Mouse (Mus musculus) neural tube, embryonic 10.5 days (tissue): ENCODE results near the gene Gm49450.

Experiments used
- DNase-seq: peaks from one replicate; pipeline ENCODE4 v3.0.0-alpha.2; 2017; ENCODE audit warnings: low spot score; ENCODE audit errors: extremely low spot score

Gm49450 gene

GRCm38 (mm10) chr15:98953401-98954356 is at the start of gene Gm49450, which contains the start of gene Tuba1a:
Gm49450 (minus strand) TSS chr15:98953551.
Tuba1a (minus strand) TSS chr15:98953703.
- DNase-seq, result peak; percentile 98

- no peak for DNase-seq
These were observed 48.1 kb upstream of the Gm49450 start for GRCm38 (mm10) chr15:99001451-99001931.

- no peak for DNase-seq
These were observed 47.4 kb upstream of the Gm49450 start for GRCm38 (mm10) chr15:99000535-99001283.

- no peak for DNase-seq
These were observed 45.4 kb upstream of the Gm49450 start for GRCm38 (mm10) chr15:98998775-98999157.

DNA sequence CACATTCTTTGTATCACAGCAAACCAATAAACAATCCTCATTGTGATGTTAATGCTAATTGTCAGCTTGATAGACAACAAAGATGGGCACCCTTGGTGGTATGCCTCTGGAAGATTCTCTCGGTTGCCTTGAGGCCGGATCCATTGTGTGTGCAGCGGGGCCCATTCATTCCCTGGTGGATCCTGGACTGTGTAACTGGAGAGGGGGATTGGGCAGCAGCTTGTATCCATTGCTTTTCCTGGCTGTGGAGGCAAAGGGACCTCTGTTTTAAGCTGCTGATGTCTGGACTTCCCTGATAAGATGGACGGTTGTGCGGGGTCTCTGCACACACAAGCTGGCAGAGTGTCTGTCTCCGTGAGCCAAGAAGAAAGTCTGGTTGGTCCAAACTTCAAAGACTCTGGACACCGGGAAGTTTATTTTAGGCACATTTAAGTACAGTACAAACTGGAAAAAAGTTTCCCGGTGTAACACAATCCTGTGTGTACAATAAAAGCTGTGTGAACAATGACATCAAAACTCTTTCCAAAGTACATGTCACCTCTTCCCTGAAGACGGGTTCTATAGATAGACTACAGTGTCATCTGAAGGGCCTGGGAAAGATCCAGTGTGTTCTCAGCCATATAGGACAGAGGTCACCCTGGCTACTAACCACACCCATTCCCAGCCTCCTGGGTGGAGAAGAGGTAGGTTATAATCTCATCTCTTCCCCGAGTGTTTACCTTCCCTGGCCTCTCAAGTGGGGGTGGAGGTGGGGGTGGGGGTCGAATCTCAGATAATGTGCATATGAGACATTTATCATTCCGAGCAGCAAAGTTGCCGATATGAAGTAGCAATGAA is 44.8 kb upstream of the Gm49450 start:
- no peak for DNase-seq

DNA sequence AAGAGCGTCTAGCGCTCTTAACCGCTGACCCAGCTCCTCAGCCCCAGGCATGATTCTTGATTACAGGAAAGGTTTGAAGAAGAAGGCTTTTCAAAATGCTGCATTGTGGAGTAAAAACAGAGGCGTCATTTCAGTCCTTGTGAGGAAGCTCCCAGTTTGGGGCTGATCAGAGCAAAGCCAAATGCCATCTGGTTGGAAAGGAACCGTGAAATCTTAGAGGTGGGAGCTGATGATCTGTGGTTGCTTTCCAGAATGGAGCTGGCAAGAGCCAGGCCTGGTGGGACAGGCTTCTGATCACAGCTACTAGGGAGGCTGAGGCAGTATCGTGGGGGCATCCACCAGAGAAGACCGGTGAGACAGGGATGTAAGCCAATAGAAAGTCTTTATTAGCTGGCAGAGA is 43.5 kb upstream of the Gm49450 start:
- DNase-seq, result no peak

GRCm38 (mm10) chr15:98994957-98995520 is 41.7 kb upstream of the Gm49450 start:
- no peak for DNase-seq

DNA sequence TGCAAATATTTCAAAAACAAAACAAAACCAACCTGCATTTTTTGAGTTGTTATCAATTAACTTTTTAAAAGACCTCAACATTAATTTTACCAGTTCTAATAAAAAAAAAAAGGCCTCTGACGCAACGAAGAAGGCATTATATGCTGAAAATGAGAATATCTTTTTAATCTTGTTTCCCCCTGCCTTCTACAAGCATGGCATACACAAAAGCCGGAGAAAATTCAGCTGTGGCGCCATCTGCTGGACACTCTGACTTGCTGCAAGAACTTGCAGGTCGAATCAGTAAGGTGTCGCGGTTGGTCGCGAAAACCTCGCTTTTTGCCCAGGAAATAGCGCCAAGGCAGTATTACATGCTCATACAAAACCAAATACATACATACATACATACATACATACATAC is 40.5 kb upstream of the Gm49450 start:
- DNase-seq, result peak; percentile 92

DNA sequence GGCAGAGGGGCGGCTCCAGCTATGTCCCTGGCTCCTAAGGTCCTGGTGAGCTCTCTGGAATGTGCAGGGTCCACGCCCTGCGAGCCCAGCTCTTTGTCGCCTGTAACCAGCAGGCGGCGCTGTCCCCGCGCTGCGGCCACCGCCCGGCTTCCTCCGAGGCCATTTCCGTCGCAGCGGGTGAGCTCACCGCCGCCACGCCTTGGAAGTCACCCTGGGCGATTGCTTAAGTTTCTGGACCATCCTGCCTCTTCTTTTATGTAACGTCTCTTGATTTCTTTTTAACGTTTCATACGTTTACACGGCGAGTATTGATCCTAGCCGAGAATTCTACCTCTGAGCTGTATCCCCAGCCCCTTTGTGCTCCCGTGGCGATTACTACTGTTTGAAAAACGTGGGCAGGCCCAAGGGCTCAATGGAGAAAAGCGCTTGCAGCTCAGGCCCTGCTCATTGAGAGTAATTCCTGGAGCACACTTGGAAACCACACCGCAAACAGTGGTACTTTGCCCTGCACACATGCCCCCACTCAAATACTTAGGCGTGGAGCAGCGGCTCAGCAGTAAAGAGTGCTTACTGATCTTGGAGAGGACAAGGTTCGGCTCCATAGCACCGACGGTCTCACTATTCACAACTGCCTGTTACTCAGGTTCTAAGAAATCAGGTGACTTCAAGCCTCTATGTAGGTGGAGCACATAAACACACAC is 39.9 kb upstream of the Gm49450 start:
- peak; percentile 96 for DNase-seq

- peak; percentile 33 for DNase-seq
These were observed 38.9 kb upstream of the Gm49450 start for GRCm38 (mm10) chr15:98992086-98992912.

DNA sequence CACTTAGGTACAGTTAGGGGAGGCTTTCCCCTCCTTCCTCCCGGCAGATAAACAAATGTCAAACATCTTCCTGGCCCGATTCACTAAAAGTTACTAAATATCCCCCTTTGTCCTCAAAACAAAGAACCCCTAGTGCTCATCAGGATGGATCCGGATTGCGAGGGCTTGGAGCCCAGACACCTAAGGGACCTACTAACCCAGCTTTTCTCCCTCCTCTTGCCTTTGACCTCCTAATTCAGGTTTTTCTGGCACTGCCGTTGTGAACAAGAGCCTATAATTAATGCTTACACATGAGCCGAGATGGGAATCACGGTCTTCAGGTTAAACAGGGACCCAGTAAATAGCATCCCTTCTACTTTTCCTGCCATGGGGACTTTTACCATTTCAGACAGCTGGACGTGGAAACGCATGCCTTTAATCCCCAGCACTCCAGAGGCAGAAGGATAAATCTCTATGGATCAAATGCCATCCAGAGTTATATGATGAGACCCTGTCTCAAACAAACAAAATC is 38.2 kb upstream of the Gm49450 start:
- no peak for DNase-seq

DNA sequence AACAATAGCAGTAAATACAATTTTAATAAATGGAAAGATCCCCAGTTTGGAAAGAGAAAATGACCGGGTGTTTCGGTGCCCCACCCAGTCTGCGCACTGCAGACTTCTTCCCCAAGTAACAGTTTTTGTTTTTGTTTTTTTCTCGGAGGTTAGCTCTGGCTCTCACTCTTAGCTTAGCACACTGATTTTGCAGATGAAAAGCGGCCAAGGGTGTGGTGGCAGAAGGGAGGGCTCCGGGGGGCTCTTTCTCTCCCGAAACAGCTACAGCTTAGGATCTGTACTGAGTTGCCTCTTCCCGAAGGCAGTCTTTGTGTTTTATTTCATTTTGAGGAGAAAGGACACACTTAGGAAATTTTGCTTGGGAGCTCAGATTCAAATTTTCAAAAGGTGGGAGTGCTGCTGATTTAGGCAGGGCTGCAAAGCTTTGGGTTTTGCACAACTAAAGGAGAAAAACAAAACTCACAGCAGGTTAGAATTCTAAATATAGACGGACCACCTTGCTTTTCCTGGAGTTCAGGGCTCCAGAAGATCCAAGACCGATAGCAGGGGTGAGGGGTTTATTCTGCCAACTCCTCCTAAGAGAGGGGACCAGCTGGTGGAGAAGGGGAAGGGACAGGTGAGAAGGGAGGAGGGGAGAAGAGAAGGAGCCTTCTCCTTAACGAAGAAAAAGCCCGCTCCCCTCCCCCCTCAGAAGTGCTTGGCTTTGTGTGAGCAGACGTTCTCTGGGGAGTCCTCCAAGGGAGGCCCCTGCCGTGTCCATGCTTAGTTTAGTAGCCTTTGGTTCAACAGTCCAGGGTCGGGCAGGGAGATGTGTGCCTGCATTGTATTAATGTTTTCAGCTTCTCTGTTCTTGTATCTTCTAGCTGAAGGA is 37.6 kb upstream of the Gm49450 start:
- peak; percentile 49 for DNase-seq

DNA sequence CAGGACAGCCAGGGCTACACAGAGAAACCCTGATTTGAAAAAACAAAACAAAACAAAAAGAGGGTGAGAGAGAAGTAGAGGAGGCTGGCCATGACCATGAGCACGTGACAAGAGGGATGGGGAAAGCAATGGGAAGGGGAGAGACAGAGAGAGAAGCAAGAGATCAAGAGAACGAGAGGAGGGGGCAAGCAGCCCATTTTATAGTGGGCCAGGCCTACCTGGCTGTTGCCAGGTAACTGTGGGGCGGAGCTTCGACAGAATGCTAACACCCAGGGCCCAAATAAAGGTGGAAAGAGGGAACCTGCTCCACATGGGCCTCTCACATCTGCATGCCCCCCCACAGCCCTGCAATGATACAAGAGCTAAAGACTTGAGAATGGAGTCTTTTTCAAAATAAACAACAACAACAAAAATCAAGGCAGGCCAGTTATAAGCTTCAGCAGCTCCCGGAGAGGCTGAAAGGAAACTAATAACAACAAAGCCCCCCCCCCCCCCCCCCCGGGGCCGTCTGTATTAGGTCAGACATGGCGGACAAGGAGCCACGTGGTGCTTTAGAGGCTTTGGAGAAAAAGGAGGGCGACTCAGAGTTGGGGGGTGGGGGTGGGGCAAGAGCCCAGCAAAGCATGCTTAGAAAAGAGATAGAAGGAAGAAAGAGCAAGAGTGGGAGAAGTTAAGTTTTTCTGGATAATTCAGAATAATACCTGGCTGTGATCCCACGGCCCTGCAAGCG is 36.5 kb upstream of the Gm49450 start:
- no peak for DNase-seq

GRCm38 (mm10) chr15:98988787-98989186 is 35.4 kb upstream of the Gm49450 start:
- no peak for DNase-seq

DNA sequence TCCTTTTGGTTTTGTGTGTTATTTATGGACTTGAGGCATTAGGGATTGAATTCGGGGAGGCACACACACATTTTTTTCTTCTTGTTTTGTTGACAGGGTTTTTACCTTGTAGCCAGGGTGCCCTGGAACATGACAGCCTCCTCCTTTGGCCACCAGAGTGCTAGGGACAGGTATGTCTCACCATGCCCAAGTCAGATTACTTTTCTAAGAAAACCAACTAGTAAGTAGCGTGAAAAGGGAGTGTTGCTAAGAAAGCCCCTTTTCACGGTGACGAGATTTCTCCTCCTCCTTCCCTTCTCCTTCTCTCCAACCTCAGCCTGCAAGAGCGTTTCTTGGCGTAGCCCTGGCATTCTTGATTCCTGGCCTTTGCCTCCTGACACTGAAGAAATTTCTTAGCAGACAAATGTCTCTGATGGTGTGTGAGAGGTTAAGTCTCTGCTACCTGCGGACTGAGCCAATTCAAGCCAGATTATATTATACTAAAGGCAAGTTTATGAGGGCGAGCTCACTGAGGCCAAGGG is 34.4 kb upstream of the Gm49450 start:
- DNase-seq, result no peak

- DNase-seq, result peak; percentile 59
These were observed 33.8 kb upstream of the Gm49450 start for GRCm38 (mm10) chr15:98987077-98987630.
